Mouse (Mus musculus) kidney, adult 2 months (tissue): ENCODE results near the gene Rap1gap2.
"Not testable (repeated sequence)": the region's sequence is repeated elsewhere in the genome, so short reads cannot be mapped to it uniquely, and the experiment has no call there.

Experiments
- CTCF ChIP-seq: fragments of 200-500 bp; conservative IDR thresholded peaks from 2 replicates; pipeline ENCODE4 v1.5.1; 2011; ENCODE audit warnings: low read depth, mild to moderate bottlenecking, control low read depth, low read length, moderate library complexity, mixed read lengths; ENCODE audit not compliant: insufficient read depth, insufficient read length
- POLR2A ChIP-seq: fragments of 200-500 bp; IDR thresholded peaks from one replicate; pipeline ENCODE4 v1.6.1; 2011; ENCODE audit warnings: low read depth, low read length, control low read depth

DNA sequence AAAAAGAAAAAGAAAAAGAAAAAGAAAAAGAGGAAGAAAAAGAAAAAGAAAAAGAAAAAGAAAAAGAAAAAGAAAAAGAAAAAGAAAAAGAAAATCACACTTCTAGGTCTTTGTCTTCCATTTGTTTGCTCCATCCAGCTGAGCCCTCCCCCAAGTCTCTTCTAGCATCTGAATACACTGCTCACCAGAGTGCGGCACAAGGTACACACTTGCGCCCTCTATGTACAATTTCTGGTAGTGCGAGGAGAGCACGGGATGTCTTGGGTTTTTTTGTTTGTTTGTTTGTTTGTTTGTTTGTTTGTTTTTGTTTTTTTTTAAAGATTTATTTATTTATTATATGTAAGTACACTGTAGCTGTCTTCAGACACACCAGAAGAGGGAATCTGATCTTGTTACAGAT, 29.4 kb downstream of the Rap1gap2 start:
- TF ChIP-seq CTCF, result peak; percentile 27; the same call in 1 of the 2 replicates
- not testable (repeated sequence) for TF ChIP-seq POLR2A
